Mouse (Mus musculus): ENCODE data around the gene Slc37a1. TPM values are rescaled to one million over a fixed set of nuclear protein-coding genes. Genes with fewer than 3 reads are reported as not detected.
A peak's percentile ranks its signal among the peaks of the same experiment; 100 is the strongest.
"Not testable (repeated sequence)": the region's sequence is repeated elsewhere in the genome, so short reads cannot be mapped to it uniquely, and the experiment has no call there.

The Slc37a1 gene
- polyA plus RNA-seq, 2 experiments from 2014 or later = 29.9 to 42.6 TPM

GRCm38 (mm10) chr17:31269761-31270160 lies 16.8 kb upstream of the Slc37a1 start:
- no peak for ATAC-seq

- ATAC-seq = no peak
Measured at GRCm38 (mm10) chr17:31270246-31270645, 16.3 kb upstream of the Slc37a1 start.

GRCm38 (mm10) chr17:31270736-31271135 lies 15.9 kb upstream of the Slc37a1 start:
- not testable (repeated sequence) for ATAC-seq

- ATAC-seq = no peak
Measured at GRCm38 (mm10) chr17:31271136-31271851, 15.3 kb upstream of the Slc37a1 start.

GRCm38 (mm10) chr17:31272416-31273165 lies 14.0 kb upstream of the Slc37a1 start:
- ATAC-seq = no peak

GRCm38 (mm10) chr17:31273631-31274030 lies 13.0 kb upstream of the Slc37a1 start:
- no peak for ATAC-seq

GRCm38 (mm10) chr17:31275181-31275580 lies 11.4 kb upstream of the Slc37a1 start:
- ATAC-seq = peak; percentile 67

GRCm38 (mm10) chr17:31276207-31276921 lies 10.2 kb upstream of the Slc37a1 start:
- no peak for ATAC-seq

GRCm38 (mm10) chr17:31276922-31277918 lies 9.4 kb upstream of the Slc37a1 start, which contains the start of gene Rsph1:
TSS of gene Rsph1 (minus strand) at chr17:31277383.
- peak; percentile 92 for ATAC-seq

- ATAC-seq = no peak
Measured at GRCm38 (mm10) chr17:31277931-31278330, 8.7 kb upstream of the Slc37a1 start.

- ATAC-seq = no peak
Measured at GRCm38 (mm10) chr17:31279541-31279940, 7.1 kb upstream of the Slc37a1 start.

- ATAC-seq = no peak
Measured at GRCm38 (mm10) chr17:31280269-31280668, 6.3 kb upstream of the Slc37a1 start.

- ATAC-seq = no peak
Measured at GRCm38 (mm10) chr17:31281830-31282686, 4.5 kb upstream of the Slc37a1 start.

GRCm38 (mm10) chr17:31282687-31283053 lies 3.9 kb upstream of the Slc37a1 start:
- no peak for ATAC-seq

- no peak for ATAC-seq
Measured at GRCm38 (mm10) chr17:31285867-31286266, 725 bp upstream of the Slc37a1 start.

GRCm38 (mm10) chr17:31287216-31287615 lies 624 bp downstream of the Slc37a1 start:
- no peak for ATAC-seq

GRCm38 (mm10) chr17:31288999-31289726 lies 2.6 kb downstream of the Slc37a1 start:
- ATAC-seq = no peak

- ATAC-seq = no peak
Measured at GRCm38 (mm10) chr17:31290311-31290710, 3.7 kb downstream of the Slc37a1 start.

GRCm38 (mm10) chr17:31290859-31291258 lies 4.3 kb downstream of the Slc37a1 start:
- no peak for ATAC-seq

Data from CD4-positive, CD25-positive, alpha-beta regulatory T cell, adult 4 months (primary cell).